Mouse (Mus musculus) hindbrain, embryonic 15.5 days (tissue): Measurements from ENCODE around the gene Pskh1. TPM values are rescaled to one million over a fixed set of nuclear protein-coding genes. Genes with fewer than 3 reads are reported as not detected.

Source experiments
- ATAC-seq: fragments of 200-750 bp; cut with Nextera tagmentation; 2 replicates; pipeline ENCODE4 v1.8.0; 2017; ENCODE audit warnings: low read depth, moderate number of reproducible peaks, moderate TSS enrichment; ENCODE audit not compliant: low FRiP score
- H3K27ac ChIP-seq: fragments of 300-500 bp; sonication (generic); replicated peaks from 2 replicates; pipeline ENCODE4 v1.5.1; 2015; ENCODE audit warnings: mild to moderate bottlenecking, inconsistent platforms
- H3K27me3 ChIP-seq: fragments of 300-500 bp; sonication (generic); 2 replicates; pipeline ENCODE4 v1.6.1; 2015; ENCODE audit warnings: control low read depth, inconsistent platforms
- H3K36me3 ChIP-seq: fragments of 300-500 bp; sonication (generic); 2 replicates; pipeline ENCODE4 v1.6.1; 2015; ENCODE audit warnings: control low read depth, inconsistent platforms
- H3K4me1 ChIP-seq: fragments of 300-500 bp; sonication (generic); replicated peaks from 2 replicates; pipeline ENCODE4 v1.6.1; 2015; ENCODE audit warnings: control low read depth, inconsistent platforms
- H3K4me2 ChIP-seq: fragments of 300-500 bp; sonication (generic); 2 replicates; pipeline ENCODE4 v1.6.1; 2015; ENCODE audit warnings: moderate library complexity, mild to moderate bottlenecking, inconsistent platforms
- H3K4me3 ChIP-seq: fragments of 300-500 bp; sonication (generic); 2 replicates; pipeline ENCODE4 v1.5.1; 2015; ENCODE audit warnings: mild to moderate bottlenecking, inconsistent platforms
- H3K9ac ChIP-seq: fragments of 300-500 bp; sonication (generic); 2 replicates; pipeline ENCODE4 v1.6.1; 2015; ENCODE audit warnings: inconsistent platforms
- H3K9me3 ChIP-seq: fragments of 300-500 bp; sonication (generic); 2 replicates; pipeline ENCODE4 v1.6.1; 2016; ENCODE audit warnings: control low read depth, inconsistent platforms
- WGBS: fragments of 180-500 bp; shearing (Covaris S2); methylation state at CpG from one replicate; pipeline ENCODE4 v1.1.7; 2015; 5-methylcytosine and 5-hydroxymethylcytosine counted together
- polyA plus RNA-seq: library from polyadenylated mRNA; unstranded; fragments of >200 nt; fragmentation: Nextera tagmentation; extraction: Ambion mirVana; gene quantifications from 2 replicates; pipeline ENCODE4 v1.2.1, GENCODE M21; 2015

The Pskh1 gene
- 11.0 and 11.8 TPM in 2 replicates for polyA plus RNA-seq

- H3K36me3 ChIP-seq: no peaks in the 10 kb centered on the region
- H3K27ac ChIP-seq: peak within 1 kb of the TSS; percentile 85
- H3K27me3 ChIP-seq: no peaks in the 10 kb centered on the region
- peak within 1 kb of the TSS; percentile 84 for H3K4me3 ChIP-seq
- peak within 1 kb of the TSS; percentile 75 for H3K4me2 ChIP-seq
- H3K9ac ChIP-seq: peak within 1 kb of the TSS; percentile 99
- under 1% methylated on average over 68 of the region's 68 CpGs for WGBS
- H3K9me3 ChIP-seq: no peaks in the 10 kb centered on the region
- peaks cover 9% of the 10 kb centered on the region for H3K4me1 ChIP-seq
- peak; percentile 96 for ATAC-seq
These were observed at the start of gene Pskh1 for GRCm38 (mm10) chr8:105900180-105900940. Gene Pskh1 (plus strand): TSS chr8:105900441.

DNA sequence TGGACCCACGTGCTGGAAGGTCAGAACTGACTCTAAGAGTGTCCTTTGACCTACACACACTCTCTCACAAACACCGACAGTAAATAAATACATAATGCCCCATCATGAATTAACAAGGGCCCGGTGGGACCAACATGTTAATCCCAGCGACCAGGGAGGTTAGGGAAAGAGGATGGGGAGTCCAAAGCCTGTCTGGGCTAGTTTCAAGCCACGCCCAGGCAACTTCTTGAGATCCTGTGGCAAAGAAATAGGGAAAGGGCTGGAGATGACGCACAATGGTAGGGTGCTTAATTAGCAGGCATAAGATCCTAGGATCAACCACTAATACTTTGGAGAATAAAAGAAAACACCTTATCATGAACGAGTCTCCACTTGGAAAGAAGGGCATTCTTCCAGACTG is 49.6 kb upstream of the Pskh1 start:
- no peak overlapping the region for H3K9ac ChIP-seq
- 83% methylated on average over 7 of the region's 7 CpGs for WGBS
- H3K4me3 ChIP-seq: 0 out of 2 replicates have a peak overlapping the region, but pooled peaks have one; percentile 0
- no peaks in the 10 kb centered on the region for H3K9me3 ChIP-seq
- peak overlapping the region; percentile 41 for H3K4me2 ChIP-seq
- no peak overlapping the region for H3K27ac ChIP-seq
- no peaks in the 10 kb centered on the region for H3K27me3 ChIP-seq
- peaks cover 35% of the 10 kb centered on the region for H3K36me3 ChIP-seq
- ATAC-seq: no peak
- peaks cover 20% of the 10 kb centered on the region for H3K4me1 ChIP-seq

GRCm38 (mm10) chr8:105851651-105852143 is 48.5 kb upstream of the Pskh1 start:
- no peaks in the 10 kb centered on the region for H3K9me3 ChIP-seq
- peak overlapping the region; percentile 63 for H3K9ac ChIP-seq
- H3K36me3 ChIP-seq: peaks cover 24% of the 10 kb centered on the region
- H3K27me3 ChIP-seq: no peaks in the 10 kb centered on the region
- ATAC-seq: peak; percentile 86
- under 1% methylated on average over 34 of the region's 34 CpGs for WGBS
- H3K27ac ChIP-seq: peak overlapping the region; percentile 84
- peak overlapping the region; percentile 80 for H3K4me3 ChIP-seq
- peak overlapping the region; percentile 74 for H3K4me2 ChIP-seq
- H3K4me1 ChIP-seq: peaks cover 31% of the 10 kb centered on the region

DNA sequence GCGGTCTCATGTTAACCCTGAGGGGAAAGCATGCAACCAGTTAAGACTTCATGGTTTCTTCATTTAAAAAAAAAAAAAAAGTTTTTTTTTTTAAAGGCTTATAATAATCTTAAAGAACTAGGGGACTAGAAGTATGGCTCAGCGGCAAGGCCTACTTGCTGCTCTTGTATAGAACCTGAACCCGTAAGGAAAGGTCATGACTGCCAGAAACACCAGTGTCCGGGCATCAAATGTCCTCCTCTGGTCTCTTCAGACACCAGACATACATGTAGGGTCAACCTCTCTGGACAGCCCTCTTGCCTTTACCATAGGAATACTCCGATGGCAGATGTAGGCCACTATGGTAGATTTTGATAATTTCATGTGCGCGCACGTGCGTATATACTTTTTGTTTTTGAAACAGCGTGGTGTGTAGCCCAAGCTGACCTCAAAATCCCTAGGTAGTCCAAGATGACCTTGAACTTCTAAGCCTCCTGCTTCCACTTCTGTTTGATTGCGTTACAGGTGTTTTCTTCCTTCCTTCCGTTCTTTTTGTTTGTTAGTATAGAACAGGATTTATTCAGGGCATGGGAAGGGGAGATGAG is 48.0 kb upstream of the Pskh1 start:
- Histone ChIP-seq H3K36me3 (peaks cover 19% of the 10 kb centered on the region), H3K4me3 (peak overlapping the region; percentile 80), H3K9ac (no peak overlapping the region), H3K9me3 (no peaks in the 10 kb centered on the region), H3K4me2 (peak overlapping the region; percentile 74), H3K27ac (peak overlapping the region; percentile 84), H3K27me3 (no peaks in the 10 kb centered on the region), H3K4me1 (peaks cover 36% of the 10 kb centered on the region)
- ATAC-seq: no peak
- 82% methylated on average over 12 of the region's 12 CpGs for WGBS

GRCm38 (mm10) chr8:105853178-105853577 is 47.1 kb upstream of the Pskh1 start, which contains the start of gene Cenpt:
Gene Cenpt (minus strand): TSS chr8:105853278.
- 95% methylated on average over 3 of the region's 3 CpGs for WGBS
- no peak for ATAC-seq
- peaks cover 46% of the 10 kb centered on the region for H3K4me1 ChIP-seq
- H3K4me2 ChIP-seq: peak within 1 kb of the TSS; percentile 74; the same call in 1 of the 2 replicates
- H3K36me3 ChIP-seq: peaks cover 11% of the 10 kb centered on the region
- H3K27ac ChIP-seq: peak within 1 kb of the TSS; percentile 84
- H3K4me3 ChIP-seq: peak within 1 kb of the TSS; percentile 80
- no peak within 1 kb of the TSS for H3K9ac ChIP-seq
- H3K9me3 ChIP-seq: no peaks in the 10 kb centered on the region
- H3K27me3 ChIP-seq: no peaks in the 10 kb centered on the region

- Histone ChIP-seq H3K4me1 (peaks cover 56% of the 10 kb centered on the region), H3K27me3 (no peaks in the 10 kb centered on the region), H3K36me3 (peaks cover under 1% of the 10 kb centered on the region; the same call in 1 of the 2 replicates), H3K9me3 (no peaks in the 10 kb centered on the region), H3K4me2 (peak overlapping the region; percentile 98), H3K4me3 (peak overlapping the region; percentile 57), H3K27ac (peak overlapping the region; percentile 89), H3K9ac (0 out of 2 replicates have a peak overlapping the region, but pooled peaks have one; percentile 68)
- 28% methylated on average over 8 of the region's 8 CpGs for WGBS
- ATAC-seq: peak; percentile 12
These were observed 45.9 kb upstream of the Pskh1 start for GRCm38 (mm10) chr8:105854303-105854702.

DNA sequence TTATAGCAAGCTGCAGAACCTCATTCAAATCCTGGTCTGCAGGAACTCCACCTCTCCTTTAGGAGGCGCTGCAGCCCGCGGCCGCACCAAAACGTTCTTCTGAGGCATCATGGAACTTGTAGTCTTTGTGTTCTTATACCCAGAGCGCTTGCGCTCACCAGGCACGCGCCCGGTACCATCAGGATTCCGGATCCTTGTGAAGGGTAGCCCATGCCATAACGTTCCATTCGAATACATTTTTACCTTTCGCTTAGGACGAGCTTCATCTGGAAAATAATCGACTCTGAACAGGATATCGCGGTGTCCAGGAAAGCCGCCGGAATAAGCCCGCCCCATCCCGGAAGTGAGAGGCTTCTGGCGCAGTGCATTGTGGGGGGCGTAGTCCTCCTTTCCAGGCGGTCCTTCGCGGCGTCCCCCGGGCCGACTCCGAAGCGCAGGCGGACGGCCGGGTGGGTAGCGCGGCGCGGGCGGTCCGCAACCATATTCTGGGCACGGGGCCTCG is 45.5 kb upstream of the Pskh1 start, which contains the start of gene Thap11:
Gene Thap11, plus strand, starts transcription at position 418 of the 502 bp plus-strand sequence.
- Histone ChIP-seq H3K27ac (peak within 1 kb of the TSS; percentile 89), H3K36me3 (no peaks in the 10 kb centered on the region), H3K9me3 (no peaks in the 10 kb centered on the region), H3K27me3 (no peaks in the 10 kb centered on the region), H3K9ac (peak within 1 kb of the TSS; percentile 68), H3K4me2 (peak within 1 kb of the TSS; percentile 98), H3K4me1 (peaks cover 60% of the 10 kb centered on the region), H3K4me3 (peak within 1 kb of the TSS; percentile 57)
- WGBS: 0% methylated on average over 43 of the region's 43 CpGs
- peak; percentile 90 for ATAC-seq

DNA sequence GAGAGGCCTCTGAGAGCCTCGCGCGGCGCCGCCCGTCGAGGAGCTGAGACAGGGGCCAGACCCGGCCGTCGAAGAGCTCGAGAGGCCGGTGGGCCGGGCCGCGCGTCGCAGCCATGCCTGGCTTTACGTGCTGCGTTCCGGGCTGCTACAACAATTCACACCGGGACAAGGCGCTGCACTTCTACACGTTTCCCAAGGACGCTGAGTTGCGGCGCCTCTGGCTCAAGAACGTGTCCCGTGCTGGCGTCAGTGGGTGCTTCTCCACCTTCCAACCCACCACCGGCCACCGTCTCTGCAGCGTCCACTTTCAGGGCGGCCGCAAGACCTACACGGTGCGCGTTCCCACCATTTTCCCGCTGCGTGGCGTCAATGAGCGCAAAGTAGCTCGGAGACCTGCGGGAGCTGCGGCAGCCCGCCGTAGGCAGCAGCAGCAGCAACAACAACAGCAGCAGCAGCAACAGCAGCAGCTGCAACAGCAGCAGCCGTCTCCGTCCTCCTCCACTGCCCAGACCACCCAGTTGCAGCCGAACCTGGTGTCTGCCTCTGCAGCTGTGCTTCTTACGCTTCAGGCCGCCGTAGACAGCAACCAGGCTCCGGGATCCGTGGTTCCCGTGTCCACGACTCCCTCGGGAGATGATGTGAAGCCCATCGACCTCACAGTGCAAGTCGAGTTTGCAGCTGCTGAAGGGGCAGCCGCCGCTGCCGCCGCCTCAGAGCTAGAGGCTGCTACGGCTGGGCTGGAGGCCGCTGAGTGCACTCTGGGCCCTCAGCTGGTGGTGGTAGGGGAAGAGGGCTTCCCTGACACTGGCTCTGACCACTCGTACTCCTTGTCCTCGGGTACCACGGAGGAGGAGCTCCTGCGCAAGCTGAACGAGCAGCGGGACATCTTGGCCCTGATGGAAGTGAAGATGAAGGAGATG is 44.7 kb upstream of the Pskh1 start:
- WGBS: under 1% methylated on average over 71 of the region's 71 CpGs
- H3K9me3 ChIP-seq: no peaks in the 10 kb centered on the region
- peaks cover 60% of the 10 kb centered on the region for H3K4me1 ChIP-seq
- H3K4me3 ChIP-seq: peak overlapping the region; percentile 57
- H3K9ac ChIP-seq: peak overlapping the region; percentile 68
- peak; percentile 16 for ATAC-seq
- H3K27me3 ChIP-seq: no peaks in the 10 kb centered on the region
- H3K4me2 ChIP-seq: peak overlapping the region; percentile 98
- H3K36me3 ChIP-seq: no peaks in the 10 kb centered on the region
- peak overlapping the region; percentile 89 for H3K27ac ChIP-seq

DNA sequence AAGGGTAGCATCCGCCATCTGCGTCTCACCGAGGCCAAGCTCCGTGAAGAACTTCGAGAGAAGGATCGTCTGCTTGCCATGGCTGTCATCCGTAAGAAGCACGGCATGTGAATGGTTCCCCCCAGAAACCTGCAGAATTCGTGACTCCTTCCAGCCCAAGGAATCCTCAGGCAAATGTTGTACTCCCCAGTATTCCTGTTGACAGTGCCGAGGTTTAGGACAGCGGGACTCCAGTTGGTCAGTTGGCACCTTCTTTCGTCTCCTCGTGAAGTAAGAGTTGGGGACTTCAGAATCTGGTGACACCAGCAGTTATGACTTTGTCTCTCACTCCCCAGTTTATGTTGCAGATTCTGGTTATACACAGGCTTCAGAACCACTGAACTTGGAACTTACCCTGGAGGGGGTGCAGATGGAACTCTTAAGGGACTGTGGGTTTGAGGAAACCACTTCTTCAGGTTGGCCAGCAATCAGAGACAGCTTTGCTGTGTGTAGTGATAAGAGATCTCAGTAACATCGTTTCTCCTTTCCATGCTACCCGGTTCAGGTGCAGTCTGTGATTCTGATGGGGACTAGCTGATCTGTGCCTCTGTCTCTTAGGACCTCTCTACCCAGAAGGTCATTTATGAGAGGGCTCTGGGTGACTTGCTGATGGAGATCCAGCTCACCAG is 43.9 kb upstream of the Pskh1 start:
- H3K36me3 ChIP-seq: no peaks in the 10 kb centered on the region
- H3K4me2 ChIP-seq: peak overlapping the region; percentile 98
- ATAC-seq: no peak
- peaks cover 56% of the 10 kb centered on the region for H3K4me1 ChIP-seq
- WGBS: 24% methylated on average over 15 of the region's 15 CpGs
- H3K9me3 ChIP-seq: no peaks in the 10 kb centered on the region
- no peaks in the 10 kb centered on the region for H3K27me3 ChIP-seq
- H3K4me3 ChIP-seq: peak overlapping the region; percentile 57
- peak overlapping the region; percentile 89 for H3K27ac ChIP-seq
- H3K9ac ChIP-seq: peak overlapping the region; percentile 68

- Histone ChIP-seq H3K27me3 (no peaks in the 10 kb centered on the region), H3K9me3 (no peaks in the 10 kb centered on the region), H3K4me1 (peaks cover 67% of the 10 kb centered on the region), H3K36me3 (no peaks in the 10 kb centered on the region), H3K9ac (no peak overlapping the region), H3K4me3 (no peak overlapping the region), H3K27ac (no peak overlapping the region), H3K4me2 (peak overlapping the region; percentile 16; the same call in 1 of the 2 replicates)
- 83% methylated on average over 5 of the region's 5 CpGs for WGBS
- ATAC-seq: no peak
These were observed 41.7 kb upstream of the Pskh1 start for GRCm38 (mm10) chr8:105858495-105858894.

GRCm38 (mm10) chr8:105859314-105859713 is 40.9 kb upstream of the Pskh1 start:
- no peak for ATAC-seq
- H3K9ac ChIP-seq: no peak overlapping the region
- no peak overlapping the region for H3K27ac ChIP-seq
- no peaks in the 10 kb centered on the region for H3K9me3 ChIP-seq
- no peak overlapping the region for H3K4me3 ChIP-seq
- WGBS: 78% methylated on average over 5 of the region's 5 CpGs
- no peak overlapping the region for H3K4me2 ChIP-seq
- H3K4me1 ChIP-seq: peaks cover 68% of the 10 kb centered on the region
- H3K36me3 ChIP-seq: no peaks in the 10 kb centered on the region
- no peaks in the 10 kb centered on the region for H3K27me3 ChIP-seq
